Mouse (Mus musculus): ENCODE results near the gene Papss2.
"Not testable (repeated sequence)": the region's sequence is repeated elsewhere in the genome, so short reads cannot be mapped to it uniquely, and the experiment has no call there.

Gene Papss2

DNA sequence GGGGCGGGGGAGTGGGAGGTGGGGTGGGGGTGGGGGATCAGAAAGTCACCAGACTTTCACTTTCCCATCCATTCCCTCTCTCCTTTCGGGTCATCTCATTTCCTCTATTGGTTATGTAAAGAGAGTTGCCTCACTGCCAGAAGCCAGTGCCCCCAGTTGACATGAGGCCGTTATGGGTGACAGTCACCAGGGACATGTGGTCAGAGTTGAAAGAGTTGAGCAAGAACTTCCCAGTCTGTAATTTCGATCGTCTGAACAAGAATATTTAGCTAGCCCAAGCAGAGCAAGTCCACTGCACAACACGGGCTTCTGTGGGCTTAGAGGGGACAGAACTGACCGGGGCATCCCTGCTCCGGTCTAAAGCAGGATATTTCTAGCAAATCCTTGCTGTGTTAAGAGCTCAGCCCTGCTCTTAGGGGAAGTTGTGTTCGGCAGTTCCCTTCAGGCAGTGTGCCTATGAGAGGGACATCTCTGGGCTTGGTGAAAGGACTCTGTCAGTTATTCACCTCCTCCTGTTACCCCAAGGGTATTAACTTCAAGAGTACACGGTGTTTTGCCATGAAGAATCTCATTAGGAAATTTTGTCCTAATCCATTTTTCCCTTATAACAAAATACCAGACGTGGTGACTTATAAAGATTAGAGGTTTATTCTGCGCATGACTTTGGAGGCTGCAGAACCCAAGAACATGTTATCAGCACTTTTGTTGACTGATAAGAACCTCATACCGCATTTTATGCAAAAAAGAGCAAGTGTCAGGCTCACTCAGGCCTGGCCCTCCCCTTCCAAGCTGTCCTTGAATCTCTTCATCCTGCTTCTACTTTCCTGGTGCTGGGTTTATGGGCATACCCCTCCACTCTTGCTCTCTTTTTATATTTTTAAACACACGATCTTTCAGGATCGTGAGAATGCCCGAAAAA lies 42.0 kb downstream of the Papss2 start:
- DNase-seq (ENCODE audit: low read depth in 2 of 2, low spot score in 2 of 2) = no peak

DNA sequence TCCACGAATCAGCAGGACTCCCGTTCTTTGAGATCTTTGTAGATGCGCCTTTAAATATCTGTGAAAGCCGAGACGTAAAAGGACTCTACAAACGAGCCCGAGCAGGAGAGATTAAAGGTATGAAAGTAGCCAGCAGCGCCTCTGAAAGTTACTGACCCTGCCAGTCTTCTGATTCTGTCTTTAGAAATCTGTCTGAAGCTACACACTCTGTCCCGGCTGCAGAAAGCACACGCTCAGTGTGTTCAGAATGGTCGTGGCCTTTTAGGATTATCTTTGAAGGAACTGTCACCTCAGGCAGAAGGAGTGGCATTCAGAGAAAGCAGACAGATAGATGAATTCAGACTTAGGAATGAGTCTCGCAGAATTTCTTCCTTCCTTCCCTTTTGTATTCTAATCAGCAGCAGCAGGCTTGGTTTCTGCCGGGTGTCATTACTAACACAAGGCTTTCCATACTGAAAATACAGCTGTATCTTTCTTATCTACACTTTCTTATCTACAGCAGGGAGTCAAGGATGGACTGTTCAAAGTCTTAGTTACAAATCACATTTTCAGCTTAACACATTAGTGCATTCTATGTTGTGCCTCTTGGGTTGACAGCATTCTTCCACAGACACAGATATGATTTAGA lies 42.8 kb downstream of the Papss2 start:
- DNase-seq (ENCODE audit: low read depth in 2 of 2, low spot score in 2 of 2) = no peak

DNA sequence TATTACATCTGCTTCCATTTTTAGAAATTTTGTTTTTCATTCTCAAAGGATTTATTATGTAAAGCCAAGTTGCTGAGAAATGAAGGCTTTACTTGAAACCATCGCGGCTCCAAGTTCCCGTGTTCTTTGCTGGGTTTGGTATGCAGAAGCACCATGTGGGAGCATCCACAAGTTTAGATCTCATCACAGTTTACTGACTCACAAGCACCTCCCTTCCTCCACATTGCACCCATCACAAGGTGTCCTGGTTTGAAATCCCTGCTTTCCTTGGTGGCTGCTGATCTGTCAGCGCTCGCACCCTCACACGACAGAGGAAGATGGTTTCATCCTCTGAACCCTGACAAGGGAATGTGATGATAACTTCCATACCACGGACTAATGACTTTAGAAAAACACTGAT lies 45.9 kb downstream of the Papss2 start:
- no peak for DNase-seq (ENCODE audit: low read depth in 2 of 2, low spot score in 2 of 2)

DNA sequence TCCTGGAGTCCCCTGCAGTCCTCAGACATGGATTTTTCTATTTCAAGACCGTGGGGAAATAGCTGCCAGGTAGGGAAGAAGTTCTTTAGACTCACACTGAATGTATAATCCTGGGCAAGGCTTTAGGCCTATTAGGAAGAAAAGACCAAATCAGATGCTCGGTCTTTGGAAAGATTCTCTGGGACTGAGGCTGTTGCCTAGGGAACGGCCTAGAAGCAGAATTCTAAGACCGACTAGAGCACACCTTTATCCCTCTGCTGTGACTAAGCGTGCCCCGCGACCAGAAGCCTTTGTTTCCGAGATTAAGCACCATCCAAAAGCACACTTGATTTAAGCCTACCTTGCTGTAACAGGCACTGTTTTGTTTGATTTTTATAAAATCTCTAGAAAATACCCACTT lies 46.4 kb downstream of the Papss2 start:
- no peak for DNase-seq (ENCODE audit: low read depth in 2 of 2, low spot score in 2 of 2)

DNA sequence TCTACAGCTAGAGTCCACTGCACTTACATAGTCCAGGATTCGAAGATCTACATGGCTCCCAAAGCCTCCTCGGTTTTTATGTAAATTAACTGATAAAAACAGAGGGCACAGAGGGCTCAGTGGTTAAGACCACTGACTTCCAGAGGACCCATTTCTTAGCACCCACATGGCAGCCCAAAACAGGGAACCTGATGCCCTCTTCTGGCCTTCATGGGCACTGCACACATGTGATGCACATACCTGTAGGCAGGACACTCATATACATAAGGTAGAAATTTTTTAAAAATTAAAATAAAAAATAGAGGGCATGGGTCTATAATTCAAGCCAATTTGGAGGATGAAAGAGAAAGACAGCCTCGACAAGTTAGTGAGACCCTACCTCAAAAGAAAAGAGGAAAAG lies 48.1 kb downstream of the Papss2 start:
- no peak for DNase-seq (ENCODE audit: low read depth in 2 of 2, low spot score in 2 of 2)

DNA sequence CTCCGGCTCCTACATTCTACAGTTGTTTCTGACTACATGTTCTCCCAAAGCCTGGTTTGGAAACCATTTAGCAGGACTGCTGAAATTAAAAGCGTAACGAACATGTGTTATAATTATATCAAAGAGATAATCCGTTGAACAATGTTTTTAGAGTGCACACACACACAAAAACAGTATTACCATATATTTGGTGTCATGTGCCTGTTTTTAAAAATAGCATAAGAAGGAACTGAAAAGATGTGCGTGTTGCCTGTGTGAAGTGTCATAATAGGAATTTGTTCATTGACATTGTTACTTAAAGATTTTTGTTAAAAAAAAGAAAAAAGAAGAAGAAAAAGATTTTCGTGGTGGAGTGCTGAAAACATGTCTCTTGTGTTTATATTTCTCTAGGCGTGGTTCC lies 50.3 kb downstream of the Papss2 start:
- no peak for DNase-seq (ENCODE audit: low read depth in 2 of 2, low spot score in 2 of 2)

DNA sequence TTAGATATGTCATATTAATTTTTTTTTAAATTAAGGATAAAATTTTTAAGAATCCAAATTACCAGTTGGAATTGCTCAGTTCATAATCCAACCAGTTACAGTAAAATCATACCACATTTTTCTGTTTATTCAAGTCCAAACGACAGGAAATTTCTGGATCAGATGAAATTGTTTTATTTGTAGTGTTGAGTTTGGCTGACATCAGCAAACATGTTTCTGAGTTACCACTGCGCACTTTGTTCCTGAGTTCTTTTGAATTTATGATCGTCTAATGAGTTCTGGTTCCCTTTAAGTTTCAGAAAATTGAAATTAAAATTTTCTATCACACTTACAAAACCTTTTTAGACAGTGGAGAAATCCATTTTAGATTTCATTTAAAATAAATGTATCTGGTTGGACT lies 50.8 kb downstream of the Papss2 start:
- DNase-seq (ENCODE audit: low read depth in 2 of 2, low spot score in 2 of 2) = no peak

DNA sequence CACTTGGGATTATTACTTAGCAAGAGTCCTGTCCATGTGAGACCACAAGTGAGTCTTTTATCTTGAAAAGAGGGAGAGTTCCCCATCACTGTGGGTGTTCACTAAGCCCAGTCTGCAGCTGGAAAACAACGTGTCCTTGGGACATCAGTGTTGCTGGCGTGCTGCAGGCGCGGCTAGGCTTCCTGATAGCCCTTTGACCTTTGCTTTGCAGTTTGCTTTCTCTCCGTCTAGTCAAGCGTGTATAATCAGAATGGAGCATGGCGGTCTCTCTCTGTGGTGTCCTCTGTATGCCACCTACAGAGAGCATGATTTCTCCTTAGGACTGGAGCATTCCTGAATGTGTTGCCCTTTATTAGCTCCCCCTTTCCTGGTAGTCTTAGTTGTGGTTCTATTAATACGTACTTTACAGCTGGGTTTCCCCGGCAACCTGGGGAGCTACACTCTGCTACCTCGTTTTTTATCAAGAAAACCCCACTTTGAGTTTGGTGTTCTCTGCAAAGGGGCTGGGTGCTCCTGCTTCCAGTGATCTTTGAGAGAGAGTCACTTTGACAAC lies 52.5 kb downstream of the Papss2 start:
- DNase-seq (ENCODE audit: low read depth in 2 of 2, low spot score in 2 of 2) = no peak

DNA sequence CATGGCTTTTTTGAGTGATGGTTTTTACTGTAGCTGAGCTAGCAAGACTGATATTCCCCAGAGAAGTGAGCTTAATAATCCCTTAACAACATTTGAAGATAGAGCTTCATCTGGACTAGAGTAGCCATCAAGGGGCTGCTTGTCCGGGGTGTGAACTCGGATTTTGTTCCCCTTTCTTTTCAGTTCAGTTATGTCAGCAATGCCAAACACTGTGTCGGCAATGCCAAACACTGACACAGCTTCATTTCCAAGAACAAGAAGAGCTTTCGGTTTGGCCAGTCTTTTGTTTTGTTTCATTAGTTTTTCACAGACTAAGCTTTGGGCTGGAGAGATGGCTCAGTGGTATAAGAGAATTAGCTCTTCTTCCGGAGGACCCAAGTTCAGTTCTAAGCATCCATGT lies 55.5 kb downstream of the Papss2 start:
- no peak for DNase-seq (ENCODE audit: low read depth in 2 of 2, low spot score in 2 of 2)

DNA sequence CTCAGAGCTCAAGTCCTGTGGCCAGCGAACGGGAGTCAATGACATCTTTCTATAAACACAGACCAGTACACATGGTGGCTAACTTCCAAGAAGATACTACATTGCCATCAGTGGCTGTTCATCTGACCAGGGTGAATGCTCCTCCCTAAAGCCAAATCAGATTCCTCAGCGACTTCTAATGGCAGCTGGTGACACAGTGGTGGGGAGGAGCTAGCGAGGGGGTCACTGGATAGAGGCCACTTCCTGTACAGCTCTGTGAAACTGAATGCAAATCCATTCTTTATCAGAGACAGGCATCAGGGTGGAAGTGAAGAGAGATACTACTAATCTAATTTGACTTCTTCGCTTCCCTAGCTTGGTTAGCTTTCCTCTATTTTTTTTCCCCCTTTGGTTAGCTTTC lies 57.5 kb downstream of the Papss2 start:
- DNase-seq (ENCODE audit: low read depth in 2 of 2, low spot score in 2 of 2) = no peak

DNA sequence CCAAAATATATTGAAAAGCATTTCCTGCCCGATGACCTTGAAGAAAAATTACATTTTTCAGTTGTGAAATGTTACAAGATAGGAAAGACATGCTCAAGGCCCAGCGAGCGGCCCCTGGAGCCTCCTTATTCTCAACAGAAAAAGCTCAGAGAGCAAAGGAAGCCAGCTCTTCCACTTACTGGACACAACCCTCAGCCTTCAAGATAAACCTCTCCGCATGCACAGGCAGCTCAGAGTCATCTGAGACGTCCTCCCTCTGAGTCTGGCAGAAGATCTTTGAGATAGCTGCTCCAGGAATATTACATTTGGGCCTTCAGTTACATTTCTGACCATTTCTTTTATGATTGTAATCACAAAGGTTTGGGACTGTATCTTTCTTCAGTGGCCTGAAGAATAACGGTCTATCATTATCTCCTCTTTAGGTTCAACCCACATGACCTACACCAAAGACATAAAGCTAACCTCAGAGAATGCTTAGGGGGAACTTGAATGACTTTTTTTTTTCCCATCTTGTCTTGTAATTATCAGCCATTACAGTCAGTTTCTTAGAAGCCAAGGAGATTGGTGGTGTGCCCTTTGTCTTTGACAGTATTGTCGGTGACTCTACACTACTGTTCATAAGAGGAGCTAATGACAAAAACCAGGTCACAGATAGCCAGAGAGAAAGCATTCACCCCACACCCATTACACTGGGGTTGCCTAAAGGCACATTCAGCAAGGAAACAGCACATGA lies 58.2 kb downstream of the Papss2 start:
- no peak for DNase-seq (ENCODE audit: low read depth in 2 of 2, low spot score in 2 of 2)

DNA sequence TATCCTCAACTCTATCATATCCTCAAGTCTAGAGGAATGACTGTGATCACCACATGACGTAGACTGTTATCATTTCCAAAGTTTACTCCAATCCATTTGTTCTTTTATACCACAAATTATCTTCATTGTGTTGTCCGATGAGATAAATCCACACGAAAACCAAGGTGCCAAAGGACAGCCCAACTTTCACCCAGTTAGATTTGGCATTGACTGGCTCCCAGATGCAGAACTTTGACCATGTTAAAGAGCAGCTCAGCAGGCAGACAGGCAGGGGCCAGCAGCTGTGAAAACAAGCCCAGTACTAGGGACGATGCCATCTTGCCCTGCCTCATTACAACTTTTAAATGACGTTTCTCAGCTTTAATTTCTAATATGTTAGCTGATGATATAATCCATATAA lies 63.8 kb downstream of the Papss2 start:
- DNase-seq (ENCODE audit: low read depth in 2 of 2, low spot score in 2 of 2) = no peak

DNA sequence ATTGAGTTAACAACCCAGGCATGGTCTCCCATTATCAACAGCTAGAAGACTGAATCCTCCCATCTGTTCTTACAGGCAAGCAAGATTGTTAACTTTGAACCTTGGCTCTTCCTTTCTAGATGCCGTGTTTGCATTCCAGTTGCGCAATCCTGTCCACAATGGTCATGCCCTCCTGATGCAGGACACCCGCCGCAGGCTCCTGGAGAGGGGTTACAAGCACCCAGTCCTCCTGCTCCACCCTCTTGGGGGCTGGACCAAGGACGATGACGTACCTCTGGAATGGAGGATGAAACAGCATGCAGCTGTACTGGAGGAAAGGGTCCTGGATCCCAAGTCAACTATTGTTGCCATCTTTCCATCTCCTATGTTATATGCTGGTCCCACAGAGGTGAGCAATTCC lies 67.3 kb downstream of the Papss2 start:
- no peak for DNase-seq (ENCODE audit: low read depth in 2 of 2, low spot score in 2 of 2)

DNA sequence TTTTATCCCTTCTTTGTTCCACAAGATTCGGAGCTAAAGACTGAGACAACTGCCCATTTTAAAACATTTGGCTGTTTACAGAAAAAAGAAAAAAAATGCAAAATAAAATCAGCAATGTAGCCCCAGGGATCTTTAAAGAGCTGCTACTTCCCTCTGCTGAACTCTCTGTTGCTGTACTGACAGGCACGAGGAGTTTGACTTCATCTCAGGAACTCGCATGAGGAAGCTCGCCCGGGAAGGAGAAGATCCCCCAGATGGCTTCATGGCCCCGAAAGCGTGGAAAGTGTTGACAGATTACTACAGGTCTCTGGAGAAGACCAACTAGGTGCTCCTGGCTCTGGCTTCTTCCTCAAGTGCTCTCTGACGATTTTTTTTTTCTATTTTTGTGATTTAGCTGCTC lies 69.7 kb downstream of the Papss2 start:
- no peak for DNase-seq (ENCODE audit: low read depth in 2 of 2, low spot score in 2 of 2)

DNA sequence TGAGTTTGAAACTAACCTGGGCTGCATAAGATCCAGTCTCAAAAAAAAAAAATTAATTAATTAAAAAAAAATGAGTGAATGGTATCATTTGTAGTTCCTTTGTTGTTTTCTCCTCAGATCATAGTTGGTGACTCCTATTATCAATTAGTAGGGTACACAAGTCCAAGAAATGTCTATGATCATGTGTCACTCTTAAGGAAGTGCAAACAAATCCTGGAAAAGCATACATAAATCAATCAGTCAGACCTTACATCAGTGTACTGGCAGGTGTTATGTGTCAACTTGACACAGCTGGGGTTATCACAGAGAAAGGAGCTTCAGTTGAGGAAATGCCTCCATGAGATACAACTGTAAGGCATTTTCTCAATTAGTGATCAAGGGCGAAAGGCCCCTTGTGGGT lies 72.2 kb downstream of the Papss2 start:
- not testable (repeated sequence) for DNase-seq (ENCODE audit: low read depth in 2 of 2, low spot score in 2 of 2)

DNA sequence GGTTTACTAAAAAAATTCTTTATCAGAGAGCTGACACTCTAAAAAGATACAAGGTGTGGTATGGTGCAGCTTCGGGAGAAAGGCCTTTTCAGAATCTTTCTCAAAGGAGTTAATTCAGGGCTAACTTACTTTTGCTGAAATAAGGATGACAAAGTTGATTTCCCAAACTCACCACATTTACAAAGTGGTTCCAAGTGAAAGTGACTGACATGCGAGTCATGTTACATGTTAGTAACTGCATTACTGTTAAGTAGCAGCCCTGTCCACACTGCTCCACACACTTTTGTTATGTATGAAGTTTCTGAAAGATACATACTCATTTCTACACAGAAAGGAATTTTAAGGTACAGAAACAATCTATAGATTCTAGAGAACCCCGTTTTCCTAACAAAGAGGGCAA lies 80.2 kb downstream of the Papss2 start:
- no peak for DNase-seq (ENCODE audit: low read depth in 2 of 2, low spot score in 2 of 2)

DNA sequence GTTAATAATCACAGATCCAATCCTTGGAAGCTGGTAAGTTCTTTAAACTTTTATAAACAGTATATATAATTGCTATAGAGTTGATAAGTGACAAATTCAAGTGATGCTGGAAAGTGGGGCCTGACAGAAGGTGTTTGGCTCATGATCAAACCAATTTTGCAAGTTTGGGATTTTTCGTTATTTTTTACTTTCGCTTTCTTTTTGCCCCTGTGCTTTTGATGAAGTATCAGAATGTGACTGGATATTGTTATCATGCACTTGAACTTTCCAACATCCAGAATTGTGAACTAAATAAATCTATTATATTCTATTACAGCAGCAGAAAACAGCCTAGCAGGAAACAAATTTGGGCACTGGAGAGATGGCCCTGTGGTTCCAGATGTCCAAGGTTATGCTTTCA lies 85.3 kb downstream of the Papss2 start:
- DNase-seq (ENCODE audit: low read depth in 2 of 2, low spot score in 2 of 2) = no peak

DNA sequence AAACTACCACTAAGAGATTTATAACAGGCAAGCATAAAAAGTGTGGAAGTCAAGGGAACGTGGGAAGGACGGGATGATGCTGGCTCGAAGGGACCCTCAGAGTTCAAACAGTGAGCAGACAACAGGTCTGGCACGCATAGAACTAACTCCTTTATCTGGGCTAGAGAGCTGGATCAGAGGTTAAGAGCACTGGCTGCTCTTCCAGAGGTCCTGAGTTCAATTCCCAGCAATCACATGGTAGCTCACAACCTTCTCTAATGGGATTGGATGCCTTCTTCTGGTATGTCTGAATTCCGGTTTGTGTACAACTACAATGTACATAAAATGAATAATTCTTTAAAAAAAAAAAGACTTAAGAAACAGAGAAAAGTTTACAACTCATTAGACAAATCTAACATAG lies 87.5 kb downstream of the Papss2 start:
- DNase-seq (ENCODE audit: low read depth in 2 of 2, low spot score in 2 of 2) = no peak

DNA sequence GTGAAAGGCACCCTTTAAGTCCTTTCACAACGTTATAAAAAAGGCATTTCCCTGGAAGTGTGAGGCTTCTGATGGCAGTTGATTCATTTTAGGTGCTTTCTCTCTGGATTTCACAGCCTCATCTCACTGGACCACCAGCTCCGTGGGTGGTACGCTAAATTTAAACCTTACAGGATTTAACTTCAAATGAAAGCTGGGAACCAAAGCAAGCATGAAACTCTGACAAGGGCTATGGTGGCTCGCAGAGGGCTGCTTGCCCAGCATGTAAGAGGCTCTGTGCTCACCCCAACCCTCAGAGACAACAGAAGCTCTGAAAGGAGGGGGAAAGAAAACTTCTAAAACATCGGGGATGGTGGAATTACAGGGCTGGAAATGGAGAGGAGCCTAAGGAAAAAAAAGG lies 92.1 kb downstream of the Papss2 start:
- no peak for DNase-seq (ENCODE audit: low read depth in 2 of 2, low spot score in 2 of 2)

DNA sequence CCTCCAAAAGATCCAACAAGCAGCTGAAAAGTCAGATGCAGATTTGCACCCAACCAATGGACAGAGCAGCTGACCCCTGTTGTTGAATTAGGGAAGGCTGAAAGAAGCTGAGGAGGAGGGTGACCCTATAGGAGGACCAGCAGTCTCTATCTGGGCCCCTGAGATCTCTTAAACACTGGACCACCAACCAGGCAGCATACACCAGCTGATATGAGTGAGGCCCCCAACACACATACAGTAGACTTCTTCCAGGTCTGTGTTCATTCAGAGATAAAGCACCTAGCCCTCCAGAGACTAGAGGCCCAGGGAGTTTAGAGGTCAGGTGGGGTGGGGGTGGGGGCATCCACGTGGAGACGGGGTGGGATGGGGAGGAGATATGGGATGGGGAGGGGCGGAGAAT lies 92.6 kb downstream of the Papss2 start:
- not testable (repeated sequence) for DNase-seq (ENCODE audit: low read depth in 2 of 2, low spot score in 2 of 2)

DNA sequence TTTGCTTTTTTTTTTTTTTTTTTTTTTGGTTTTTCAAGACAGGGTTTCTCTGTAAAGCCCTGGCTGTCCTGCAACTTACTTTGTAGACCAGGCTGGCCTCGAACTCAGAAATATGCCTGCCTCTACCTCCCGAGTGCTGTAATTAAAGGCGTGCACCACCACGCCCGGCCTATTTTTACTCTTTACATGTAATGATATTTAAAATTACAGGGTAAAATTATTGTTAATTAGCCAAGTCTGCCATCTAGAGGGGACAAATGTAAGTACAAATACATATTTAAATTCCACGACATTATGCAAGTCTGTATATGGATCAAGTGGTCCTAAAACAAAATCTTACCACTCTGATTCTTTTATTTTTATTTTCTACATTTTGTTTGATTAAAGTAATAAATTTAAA lies 94.1 kb downstream of the Papss2 start:
- DNase-seq (ENCODE audit: low read depth in 2 of 2, low spot score in 2 of 2) = peak in 1 of 2 experiments; percentile 24

DNA sequence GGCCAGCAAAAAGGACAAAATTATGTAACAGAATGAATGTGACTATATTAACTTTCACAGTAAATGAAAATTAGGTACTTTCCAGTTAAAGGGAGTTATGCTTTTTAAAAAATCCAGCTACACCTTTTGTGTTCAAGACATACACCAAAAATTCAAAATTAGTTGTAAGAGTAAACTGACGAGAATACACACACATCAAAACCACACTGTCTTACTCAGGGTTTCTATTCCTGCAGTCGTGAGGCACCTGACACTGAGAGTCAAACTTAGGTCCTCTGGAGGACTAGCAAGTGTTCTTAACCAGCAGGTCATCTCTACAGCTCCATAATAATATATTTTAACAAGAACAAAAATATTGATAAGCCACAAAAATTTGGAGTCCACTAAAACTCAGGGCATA lies 101.1 kb downstream of the Papss2 start:
- DNase-seq (ENCODE audit: low read depth in 2 of 2, low spot score in 2 of 2) = no peak
